Mouse (Mus musculus): ENCODE measurements around the gene Armc10.
A peak's percentile ranks its signal among the peaks of the same experiment; 100 is the strongest.
"Not testable (repeated sequence)": the region's sequence is repeated elsewhere in the genome, so short reads cannot be mapped to it uniquely, and the experiment has no call there.

Armc10 gene

DNA sequence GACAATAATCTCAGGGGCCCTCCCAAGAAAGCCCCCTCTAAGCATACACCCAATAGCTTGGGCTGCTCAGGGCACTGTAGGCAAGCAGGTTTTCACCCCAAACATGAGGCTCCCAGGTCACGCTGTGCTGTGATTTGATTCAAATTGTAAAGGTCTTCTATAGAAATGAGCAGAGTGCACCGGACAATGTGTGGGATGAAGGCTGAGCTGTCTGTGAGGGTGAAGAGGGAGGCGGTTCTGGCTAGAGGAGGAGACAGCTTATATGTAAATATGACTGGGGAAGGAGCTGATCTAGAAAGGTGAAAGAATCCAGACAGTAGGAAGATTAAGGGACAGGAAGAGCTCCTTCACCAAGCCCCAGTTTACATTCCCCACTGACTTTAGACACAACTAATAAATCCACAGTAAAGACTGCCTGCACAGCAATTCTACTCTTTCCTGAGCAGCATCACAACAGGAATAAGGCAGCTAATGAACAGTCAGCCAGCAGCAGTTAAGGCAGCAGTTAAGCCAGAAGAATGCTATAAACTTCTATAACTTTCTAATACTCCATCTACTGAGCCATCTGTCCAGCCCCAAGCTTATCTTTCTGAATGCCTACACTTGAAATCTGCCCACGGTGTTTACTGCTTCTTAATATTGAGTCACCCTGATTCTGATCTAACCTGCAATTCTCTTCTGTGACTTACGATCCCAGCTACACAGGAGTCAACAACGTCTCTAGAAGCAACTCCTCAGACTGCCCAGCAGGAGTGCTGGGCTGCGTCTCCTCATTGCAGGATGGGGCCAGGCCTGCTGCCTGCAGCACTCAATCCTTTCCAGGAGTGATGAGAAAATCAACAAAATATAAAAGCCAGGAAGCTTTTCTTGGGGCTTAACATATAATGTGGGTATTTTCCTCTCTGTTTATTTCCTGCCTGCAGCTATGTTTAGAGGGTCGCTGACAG, 21.9 kb downstream of the Armc10 start:
- no peak for DNase-seq

DNA sequence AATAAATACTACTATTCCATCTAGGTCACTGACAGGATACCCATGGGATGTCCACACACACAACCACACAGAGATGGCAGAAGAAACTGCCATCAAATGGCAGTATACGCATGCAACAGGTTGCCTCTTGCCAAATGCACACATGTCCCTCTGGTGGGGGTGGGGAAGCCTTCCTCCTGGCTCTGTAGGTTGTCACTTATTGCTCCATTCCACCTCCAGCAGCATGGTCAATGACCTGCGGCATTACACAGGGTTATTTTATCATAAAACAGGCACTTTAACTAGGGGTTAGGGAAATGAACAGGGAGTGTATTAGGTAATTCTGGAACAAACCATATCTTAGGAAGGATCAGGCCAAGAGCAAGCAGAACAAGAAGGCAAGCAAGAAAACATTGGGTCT, 23.7 kb downstream of the Armc10 start:
- DNase-seq, result no peak

DNA sequence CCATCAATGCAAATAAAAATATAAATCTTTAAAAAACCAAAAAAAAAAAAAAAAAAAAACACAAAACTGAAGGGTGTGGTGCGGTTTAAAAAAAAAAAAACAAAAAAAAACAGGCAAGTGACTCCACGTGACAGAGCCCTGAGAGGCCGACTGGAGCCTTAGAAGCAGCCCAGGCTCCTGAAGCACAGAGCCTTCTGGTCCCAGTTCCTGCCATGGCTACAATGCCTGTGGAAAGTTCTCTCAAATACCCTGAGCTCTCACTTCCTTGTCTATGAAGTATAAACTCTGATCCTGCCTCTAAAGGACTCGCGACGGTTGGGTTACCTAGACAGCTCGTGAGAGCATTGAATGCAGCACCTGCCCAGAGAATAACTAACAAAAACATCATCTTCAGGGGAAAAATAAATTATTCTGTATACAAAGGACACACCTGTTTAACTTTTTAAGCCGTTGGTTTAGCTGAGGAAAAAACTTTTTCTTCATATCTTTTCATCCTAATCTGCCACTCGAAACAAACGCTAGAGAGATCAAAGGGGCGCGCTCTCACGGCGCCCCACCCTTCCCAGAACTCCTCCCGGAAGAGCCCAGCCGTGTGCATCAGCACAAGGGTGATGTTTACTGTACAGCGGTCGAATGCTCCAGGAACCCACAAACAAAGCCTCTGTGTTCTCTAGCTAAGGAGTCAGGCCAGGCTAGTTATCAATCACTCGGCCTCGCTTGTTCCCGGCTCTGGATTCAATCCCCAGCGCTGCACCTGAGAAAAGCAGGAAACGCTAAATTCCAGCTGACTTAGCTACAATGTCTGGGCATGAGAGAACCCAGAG, 27.4 kb downstream of the Armc10 start:
- peak in 1 of 2 experiments; percentile 22 for DNase-seq

DNA sequence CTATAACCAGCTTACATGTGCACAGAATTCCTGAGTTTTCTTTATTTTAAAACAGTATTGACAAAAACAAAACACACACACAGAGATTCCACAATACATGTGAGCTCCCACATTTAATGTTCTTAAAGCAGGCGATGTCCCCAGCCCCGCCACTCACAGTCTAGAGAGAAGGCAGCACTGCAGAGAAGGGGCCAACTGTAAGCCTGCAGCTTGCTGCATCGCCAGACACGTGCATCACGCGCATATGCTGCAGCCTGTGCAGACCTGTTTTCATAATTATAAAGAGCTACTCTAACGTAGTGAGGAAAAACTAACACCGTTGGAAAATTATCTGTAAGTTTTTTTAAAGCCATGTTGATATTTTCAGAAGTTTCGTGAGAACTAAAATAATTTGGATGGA, 28.1 kb downstream of the Armc10 start:
- DNase-seq, result no peak

DNA sequence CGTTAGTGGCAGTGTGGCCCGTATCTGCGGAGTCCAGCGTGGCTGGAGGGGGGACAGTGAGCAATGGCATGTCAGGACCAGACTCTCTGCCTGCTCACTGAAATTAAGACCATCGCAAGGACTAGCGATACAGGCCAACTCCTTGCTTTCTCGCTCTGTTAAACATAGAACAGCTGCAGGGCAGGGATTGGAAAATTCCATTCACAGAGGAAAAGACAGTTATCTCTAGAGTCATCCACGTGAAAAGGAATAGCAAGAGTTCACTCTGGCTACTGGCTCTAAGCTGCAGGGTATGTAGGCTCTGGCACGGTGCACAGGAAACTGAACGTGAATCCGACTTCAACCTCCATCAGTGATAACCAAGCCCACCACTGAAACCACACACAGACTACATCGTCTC, 29.4 kb downstream of the Armc10 start:
- DNase-seq, result no peak

DNA sequence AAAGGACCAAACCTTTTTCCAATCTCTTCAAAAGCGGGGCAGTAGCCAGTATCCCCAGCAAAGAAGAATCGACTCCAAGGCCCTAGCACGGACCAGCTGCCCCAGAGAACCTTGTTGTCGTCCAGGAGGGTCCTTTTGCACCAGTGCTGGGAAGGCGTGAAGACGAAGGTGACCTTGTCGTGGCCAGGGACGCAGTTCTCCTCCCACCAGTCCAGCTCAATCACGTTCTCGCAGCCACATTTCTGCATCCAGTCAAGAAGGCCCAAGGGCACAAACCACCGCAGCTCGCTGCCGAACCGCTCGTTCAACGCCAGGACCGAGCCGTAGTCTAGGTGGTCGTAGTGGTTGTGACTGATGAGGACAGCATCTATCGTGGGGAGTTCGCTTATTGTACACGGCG, 29.9 kb downstream of the Armc10 start:
- DNase-seq, result no peak

DNA sequence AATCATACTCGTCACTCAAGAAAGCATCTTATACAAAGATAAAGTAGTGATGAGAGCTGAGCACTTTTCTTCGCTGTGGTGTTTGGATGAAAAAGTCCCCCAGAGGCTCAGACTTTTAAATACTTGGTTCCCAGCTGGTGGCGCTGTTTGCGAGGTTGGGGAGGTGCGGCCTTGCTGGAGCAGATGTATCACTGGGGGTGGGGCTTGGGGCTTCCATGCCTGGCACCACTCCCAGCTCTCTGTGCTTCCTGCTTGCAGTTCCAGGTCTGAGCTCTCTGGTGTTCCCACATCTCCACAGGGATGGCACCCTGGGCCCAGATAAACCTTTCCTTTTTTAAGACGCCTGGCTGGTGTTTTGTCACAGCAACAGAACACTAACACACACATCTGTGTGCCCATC, 32.3 kb downstream of the Armc10 start:
- no peak for DNase-seq

DNA sequence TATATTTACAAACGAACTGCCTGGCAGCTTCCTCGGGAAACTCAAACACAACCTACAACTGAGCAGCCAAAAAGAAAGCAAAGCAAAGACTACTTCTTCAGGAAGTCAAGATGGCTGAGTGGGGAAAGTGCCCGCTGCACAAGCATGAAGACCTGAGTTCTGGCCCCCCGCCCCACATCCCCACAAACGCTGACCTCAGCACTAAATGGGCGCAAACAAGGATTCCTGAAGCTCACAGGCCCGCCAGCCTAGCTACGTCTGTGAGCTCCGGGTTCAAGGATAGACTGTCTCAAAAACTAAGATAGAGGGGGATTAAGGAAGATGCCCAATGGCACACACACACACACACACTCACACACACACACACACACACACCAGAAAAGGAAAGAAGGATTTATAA, 32.8 kb downstream of the Armc10 start:
- DNase-seq, result no peak

DNA sequence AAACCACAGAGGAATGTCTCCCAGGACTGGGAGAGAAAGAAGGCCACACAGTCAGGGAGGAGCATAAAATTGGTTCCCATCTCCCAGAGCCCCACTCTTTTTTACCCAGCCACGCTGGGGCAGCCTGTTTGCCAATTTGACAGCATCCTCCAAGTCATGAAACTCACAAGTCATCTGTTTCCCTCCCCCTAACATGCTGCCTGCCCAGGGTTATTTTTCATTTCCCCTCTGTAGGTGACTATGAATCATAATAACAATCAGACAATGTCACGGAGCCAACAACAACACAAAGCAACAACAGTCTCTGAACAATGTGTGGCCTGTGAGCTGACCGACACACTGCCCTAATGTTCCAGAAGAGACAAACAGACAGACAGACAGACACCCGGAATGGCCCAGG, 34.4 kb downstream of the Armc10 start:
- no peak for DNase-seq

DNA sequence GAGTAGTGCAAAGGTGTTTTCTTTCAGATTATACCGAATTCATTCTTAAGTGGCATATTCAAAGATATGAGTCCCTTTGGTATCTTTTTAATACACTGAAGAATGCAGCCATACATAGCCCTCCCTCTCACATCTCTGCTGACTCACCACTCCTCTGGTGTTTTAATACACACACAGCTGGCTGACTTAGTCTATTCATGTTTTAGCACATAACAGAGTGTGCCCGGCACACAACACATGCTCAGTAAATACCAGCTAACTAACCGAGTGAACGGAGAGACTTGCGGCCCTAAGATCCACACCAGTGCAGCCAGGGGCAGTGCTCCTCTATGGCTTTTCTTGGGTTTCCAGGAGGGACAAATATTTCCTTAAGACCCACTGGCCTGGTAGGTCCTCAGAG, 35.3 kb downstream of the Armc10 start:
- no peak for DNase-seq

DNA sequence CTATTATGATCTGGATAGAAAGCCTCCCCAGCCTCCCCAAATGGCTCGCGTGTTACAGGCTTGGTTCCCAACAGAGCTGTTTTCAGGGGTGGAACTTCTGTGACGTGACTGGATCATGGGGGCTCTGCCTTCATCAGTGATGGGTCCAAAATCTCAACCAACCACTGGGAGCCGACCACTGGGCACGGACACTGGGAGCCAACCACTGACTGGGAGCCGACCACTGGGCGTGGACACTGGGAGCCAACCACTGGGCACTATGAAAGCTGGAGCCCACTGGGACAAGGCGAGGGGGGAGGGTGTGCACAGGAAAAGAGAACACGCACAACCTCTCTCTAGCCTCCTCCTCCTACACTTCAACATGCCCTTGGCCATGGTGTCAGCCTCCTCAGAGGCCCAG, 38.2 kb downstream of the Armc10 start:
- DNase-seq, result no peak

DNA sequence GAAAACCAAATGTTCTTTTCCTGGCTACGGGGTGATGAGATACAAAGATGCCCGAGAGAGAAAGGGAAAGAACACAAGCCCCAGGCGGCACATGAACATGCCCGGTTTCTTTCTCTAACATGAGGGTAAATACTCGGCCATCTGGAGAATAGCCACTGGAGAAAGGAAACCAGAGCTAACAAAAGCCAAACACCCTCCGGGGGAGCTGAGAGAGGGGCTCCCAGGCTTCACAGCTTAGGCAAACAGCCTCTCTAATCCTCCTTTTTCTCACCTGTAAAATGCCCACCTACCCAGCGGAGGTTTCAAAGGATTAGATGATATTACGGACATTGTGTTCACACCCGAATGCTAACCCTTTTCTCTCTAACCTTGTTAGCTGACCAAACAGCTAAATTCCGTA, 39.4 kb downstream of the Armc10 start:
- DNase-seq, result no peak

DNA sequence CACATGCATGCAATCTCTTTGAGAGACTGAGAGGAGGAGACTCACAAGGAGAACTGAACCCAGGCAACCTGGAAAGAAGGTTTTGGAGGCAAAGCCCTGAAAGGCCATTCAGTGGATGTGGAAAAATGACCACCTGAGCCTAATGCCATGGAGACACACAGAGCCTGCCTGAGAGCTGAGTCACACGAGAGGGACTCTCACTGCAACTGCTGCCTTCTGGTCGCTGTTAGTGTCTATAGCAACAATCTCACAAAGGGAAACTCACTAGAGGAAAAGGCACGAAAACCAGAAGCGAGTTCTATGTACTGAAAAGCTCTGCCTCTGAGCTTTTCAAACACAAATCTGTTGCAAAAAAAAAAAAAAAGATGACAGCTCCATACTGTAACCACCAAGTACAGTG, 41.4 kb downstream of the Armc10 start:
- no peak for DNase-seq

DNA sequence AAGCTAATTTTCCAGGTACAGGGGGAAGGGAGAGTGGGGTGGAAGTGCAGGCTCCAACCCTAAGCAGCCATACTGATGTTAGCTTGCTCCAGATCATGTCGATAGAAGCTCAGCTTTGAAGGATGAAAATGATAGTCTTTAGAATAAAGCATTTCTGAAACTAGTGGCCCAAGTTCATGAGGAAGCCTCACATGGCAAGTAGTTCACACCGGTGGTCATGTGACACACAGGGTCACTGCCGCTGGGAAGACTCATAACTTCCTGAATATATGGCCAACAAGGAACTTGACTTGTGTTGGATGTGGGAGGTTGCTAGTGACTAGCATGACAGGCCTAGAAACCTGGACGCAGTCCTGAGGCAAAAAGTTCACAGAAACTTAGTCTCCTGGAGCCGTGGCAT, 46.6 kb downstream of the Armc10 start:
- no peak for DNase-seq

DNA sequence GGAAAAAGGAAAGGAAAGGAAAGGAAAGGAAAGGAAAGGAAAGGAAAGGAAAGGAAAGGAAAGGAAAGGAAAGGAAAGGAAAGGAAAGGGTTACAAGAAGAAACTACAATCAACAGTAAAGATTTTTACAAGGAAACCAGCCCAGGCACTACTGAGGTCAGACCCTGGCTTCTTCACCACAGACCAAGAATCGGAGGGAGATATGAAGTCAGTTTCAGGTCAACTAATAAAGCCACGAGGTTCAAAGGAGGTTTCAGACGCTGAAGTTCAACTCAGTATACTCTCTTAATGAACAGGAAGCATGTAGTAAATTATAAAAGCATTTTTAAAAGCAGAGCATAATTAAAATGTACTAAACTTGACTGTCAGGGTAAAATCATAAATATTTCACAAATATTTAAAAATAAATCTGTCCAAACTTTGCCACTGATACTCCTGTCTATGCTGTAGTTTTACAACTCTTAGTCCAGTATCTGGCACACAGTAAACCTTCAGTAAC, 47.8 kb downstream of the Armc10 start:
- DNase-seq, result no peak

DNA sequence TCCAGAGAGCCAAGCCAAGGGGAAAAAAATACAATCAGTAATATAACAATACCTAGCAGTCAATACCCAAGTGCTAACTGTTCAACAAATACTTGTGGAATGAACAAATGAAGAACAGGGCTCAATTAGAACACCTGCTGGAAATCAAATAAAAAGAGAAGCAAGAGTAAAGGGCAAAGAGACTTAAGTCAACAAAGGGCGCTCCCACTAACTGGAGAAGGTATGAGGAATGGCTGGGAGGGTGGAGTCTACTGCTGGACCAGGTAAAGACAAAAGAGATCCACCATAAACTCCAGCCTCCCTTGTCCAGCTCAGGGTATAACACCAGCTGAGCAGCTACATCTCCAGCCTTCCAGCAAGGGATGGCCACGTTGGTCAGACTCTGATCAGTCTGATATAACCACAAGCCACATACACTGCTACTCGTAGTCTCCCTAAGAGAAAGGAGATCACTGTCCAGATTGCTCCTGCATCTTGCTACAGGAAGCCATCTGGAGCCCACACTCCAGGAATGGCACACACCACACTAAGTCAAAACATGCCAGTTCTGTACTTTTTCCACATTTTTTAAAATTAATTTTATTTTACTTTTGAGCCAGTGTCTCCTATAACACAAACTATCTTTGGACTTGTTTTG, 49.4 kb downstream of the Armc10 start:
- no peak for DNase-seq

DNA sequence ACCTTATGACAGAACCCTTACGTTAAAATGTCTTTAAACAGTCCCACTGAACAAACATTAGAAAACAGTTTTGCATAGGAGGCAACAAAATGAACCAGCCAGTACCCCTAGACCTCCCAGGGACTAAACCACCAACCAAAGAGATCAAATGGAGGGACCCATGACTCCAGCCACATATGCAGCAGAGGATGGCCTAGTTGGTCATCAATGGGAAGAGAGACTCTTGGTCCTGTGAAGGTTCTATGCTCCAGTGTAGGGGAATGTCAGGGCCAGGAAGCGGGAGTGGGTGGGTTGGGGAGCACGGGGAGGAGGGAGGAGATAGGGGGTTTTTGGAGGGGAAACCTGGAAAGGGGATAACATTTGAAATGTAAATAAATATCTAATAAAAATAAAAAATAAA, 53.9 kb downstream of the Armc10 start:
- DNase-seq, result not testable (repeated sequence)

DNA sequence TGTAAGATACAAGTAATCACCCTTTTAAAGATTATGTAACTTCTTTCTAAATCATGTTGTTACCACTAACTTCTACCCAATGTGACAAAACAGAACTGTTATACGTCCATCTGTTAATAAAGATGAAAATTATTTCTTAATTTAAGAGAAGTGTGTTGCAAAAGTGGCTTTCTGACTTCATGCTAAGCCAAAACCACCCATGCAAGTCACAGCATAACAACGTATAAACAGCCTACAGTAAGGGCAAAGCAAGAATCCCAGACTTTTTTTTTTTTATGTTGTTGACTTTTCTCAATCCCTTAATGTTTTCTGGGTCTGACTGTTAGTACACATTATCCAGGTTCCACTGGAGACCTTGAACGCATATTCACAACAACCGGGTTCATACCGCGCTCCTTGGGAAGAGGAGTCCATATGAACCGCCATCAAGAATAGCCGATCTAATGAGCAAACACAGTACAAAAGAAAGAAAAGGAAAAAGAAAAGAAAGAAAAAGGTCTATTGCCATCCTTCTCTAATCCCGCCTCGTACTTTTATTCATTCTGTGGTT, 54.7 kb downstream of the Armc10 start:
- no peak for DNase-seq

DNA sequence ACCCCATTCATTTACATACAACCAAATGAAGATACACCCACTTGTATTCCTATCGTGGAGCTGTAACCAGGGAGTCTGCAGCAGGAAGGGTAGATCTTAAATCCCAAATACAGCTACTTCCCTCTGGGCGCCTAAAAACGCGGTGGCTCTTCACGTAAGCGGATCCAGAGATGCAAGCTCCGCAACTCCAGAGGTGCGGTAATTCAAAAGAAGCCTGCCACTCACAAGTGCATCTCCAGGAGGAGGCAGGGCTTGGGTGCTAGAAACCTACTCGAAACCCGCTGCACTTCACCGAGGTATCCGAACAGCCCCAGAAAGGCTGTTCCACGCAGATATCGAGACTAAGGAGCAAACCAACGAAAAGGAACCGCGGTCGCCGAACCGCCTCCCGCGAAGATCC, 55.3 kb downstream of the Armc10 start:
- no peak for DNase-seq

DNA sequence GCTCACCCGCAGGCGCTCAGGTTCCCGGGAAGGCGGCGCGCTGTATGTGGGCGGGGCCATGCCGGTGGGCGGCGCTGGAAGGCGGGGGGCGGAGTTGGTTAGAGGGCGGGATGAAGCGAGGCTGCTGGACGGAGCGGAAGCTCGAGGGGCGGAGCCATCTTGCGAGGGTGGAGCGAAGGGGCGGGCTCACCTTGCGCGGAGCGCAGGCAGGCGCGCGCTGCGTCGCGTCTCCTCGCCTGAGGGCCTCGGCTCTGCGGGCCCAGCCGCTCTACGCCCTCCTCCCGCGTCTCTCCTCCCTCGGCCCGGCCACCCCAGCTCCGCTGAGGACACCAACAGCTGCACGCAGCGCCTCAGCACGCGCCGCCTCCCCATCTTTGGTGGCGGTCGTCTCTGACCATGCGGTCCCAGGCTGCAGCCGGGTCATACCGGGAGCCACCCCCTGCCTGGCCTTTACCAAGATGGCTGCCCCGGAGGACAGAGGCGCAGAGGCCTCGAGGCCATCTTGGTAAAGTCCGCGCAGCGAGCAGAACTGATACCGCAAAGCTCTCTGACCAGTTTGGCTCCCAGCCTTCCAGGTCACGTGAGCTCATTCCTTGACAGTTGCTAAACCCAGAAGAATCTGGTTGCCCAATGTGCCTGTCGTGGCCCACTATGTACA, 55.9 kb downstream of the Armc10 start, which contains the start of gene Napepld:
Gene Napepld, minus strand, starts transcription at position 46 of the 658 bp plus-strand sequence.
- DNase-seq, result peak; percentile 99 to 100

DNA sequence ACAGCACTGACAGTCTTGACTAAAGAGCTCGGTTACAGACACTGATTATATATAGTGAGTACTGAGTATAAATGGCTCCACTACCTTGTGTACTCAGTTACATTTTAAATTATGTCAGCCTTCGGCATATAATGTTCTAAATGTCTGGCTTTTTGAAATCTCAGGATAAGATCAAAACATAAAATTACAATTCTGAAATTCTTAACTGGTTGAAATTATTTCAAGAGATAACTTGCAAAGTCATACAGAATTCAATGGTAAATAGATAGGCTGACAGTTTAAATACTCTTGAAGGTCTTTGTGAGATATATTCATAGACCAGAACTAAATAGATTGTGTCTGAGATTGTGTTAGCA, 56.4 kb downstream of the Armc10 start:
- DNase-seq, result no peak

DNA sequence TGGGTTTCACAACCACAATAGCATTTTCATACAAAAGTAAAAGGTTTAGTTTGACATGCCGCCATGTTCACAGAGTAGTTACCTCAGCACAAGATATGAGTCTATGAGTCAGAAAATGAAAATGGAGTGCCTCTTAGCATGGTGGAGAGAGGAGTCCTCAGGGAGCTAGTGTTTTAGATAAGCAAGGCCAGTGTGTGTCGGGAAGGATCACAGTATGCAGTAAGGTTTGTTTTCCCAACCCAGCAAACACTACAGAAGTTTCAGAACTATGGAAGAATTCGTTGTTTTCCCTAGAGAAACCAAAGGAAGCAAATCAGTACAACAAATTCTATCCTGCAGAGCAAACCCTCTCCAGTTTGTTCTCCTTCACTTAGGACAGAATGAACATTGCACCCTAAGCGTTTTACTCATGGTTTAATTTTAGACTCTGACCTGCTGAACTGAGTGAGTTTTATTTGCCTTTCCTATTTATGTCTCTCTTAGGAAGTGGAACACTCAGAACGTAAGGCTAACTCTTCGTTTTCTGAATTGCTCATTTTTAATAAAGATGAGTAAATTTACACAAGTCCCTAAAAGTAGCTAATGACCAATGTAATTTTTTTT, 57.4 kb downstream of the Armc10 start:
- no peak for DNase-seq

Data from spleen, adult 18-20 months (tissue).